Mouse (Mus musculus): ENCODE data around the gene Grm7. TPM values are rescaled to one million over a fixed set of nuclear protein-coding genes. Genes with fewer than 3 reads are reported as not detected.

Gene Grm7
- polyA plus RNA-seq, 1 experiment from 2014 or later = 0.22 TPM

DNA sequence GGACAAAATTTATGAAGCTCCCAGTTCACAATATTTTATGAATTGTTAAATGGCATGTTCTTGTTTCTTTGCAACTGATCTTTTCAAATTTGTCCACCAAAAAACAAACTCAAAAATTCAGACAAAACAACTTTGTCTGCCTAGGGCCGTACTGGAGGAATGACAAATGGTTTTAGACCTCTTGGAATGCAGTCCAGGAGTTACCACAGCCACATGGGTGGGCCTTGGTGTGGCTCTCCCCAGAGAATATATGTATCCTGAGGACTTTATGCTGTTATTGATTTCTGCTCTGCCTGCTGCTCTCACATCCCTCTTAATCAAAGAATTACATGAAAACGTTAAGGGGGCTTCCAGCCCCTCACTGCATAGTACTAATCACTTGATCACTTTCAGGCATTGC, 400.5 kb downstream of the Grm7 start:
- 46% methylated on average over 2 of the region's 2 CpGs for WGBS
- H3K4me1 ChIP-seq = no peaks in the 10 kb centered on the region

DNA sequence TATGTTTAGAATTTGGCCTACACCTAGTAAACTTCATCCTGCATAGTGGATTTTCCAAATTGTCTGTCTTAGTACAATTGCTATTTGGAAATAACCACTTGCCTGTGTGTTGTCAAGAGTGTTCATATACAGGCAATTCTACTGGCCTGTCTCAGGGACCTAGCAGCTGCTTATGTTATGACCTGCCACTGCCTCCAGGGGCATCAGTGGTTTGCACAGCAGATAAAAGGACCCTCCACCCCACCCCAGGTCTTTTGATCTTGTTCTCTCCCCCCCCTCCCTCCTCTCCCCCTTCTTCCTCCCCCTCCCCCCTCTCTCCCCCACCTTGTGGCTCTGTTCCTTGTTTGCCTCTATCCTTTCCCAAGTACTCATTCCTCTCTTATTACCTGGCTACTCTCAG, 403.9 kb downstream of the Grm7 start:
- no peak overlapping the region for H3K9ac ChIP-seq
- no peak overlapping the region for H3K27ac ChIP-seq
- H3K4me1 ChIP-seq = no peaks in the 10 kb centered on the region
- no peak overlapping the region for H3K4me3 ChIP-seq
- H3K4me2 ChIP-seq = no peak overlapping the region
- H3K36me3 ChIP-seq = no peaks in the 10 kb centered on the region
- ATAC-seq (ENCODE audit: borderline replicate concordance, extremely low read depth, low FRiP score, low TSS enrichment) = no peak
- H3K9me3 ChIP-seq = no peaks in the 10 kb centered on the region
- no peaks in the 10 kb centered on the region for H3K27me3 ChIP-seq

More for the DNA sequence above, 400.5 kb downstream of the Grm7 start:
- Histone ChIP-seq H3K27ac (no peak overlapping the region), H3K9me3 (no peaks in the 10 kb centered on the region), H3K4me3 (no peak overlapping the region), H3K4me2 (no peak overlapping the region), H3K36me3 (no peaks in the 10 kb centered on the region), H3K27me3 (no peaks in the 10 kb centered on the region), H3K9ac (no peak overlapping the region)
- ATAC-seq (ENCODE audit: borderline replicate concordance, extremely low read depth, low FRiP score, low TSS enrichment) = no peak

DNA sequence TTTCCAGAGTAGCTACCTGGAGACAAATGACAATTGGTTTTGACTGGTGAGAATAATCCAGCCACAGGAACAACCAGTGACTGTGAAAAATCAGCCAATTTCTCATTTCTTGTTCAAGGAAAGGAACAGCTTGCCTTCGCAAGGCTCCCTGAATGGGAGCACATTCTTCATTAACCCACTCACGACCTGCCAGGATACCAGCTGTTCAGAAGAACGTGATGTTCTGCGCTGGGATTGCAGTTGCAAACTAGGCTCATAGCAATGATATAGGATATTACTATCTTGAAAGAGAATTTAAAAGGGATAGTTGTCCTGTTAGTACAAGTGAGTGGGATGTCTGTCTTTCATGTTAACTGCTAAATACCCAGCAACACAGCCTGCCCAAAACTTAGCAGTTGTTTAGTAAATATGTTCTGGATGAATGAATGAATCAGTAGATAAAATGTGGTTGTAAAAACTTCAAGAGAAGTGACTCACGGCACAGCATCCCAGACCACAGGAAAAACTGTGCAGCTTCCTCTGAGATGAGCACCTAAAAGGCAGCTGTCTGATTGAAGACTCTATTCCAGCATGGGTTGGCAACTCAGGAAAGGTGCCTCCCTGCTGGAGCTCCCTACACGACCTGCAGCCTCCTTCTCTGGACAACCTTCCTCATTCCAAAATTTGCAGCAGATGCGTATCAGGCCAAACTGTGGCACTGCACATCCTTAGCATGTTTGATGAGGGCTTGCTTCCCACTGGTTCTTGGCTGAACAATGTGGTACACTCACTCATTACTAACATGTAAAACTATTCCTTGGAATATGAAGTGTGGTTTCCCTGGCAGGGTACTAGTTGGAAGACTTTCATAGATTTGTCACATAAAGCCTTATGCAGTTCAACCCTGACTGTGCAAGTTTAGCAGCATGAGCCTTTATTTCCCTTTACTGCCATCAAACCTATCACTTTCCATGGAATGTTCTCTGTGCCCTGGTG, 408.9 kb downstream of the Grm7 start:
- Histone ChIP-seq H3K27ac (no peak overlapping the region), H3K36me3 (no peaks in the 10 kb centered on the region), H3K9ac (no peak overlapping the region), H3K9me3 (no peaks in the 10 kb centered on the region), H3K4me2 (no peak overlapping the region), H3K27me3 (no peaks in the 10 kb centered on the region), H3K4me1 (no peaks in the 10 kb centered on the region), H3K4me3 (no peak overlapping the region)
- WGBS = 59% methylated on average over 7 of the region's 7 CpGs
- ATAC-seq (ENCODE audit: borderline replicate concordance, extremely low read depth, low FRiP score, low TSS enrichment) = no peak

DNA sequence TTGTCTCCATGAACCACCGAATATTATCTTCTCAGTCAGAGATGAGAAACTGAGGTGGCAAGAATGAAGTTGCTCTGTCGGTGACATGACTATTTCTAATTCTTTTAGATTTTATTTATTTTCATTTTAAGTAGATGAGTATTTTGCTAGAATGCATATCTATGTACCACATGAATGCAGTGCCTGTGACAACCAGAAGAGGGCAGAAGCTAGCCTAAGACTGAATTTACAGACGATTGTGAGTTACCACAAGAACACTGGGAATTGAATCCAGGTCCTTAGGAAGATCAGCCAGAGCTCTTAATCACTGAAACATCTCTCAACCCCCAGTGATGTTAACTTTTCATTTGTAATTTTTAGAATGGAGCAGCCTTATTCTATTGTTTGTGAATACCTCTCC, 412.4 kb downstream of the Grm7 start:
- H3K4me1 ChIP-seq = no peaks in the 10 kb centered on the region
- no peak overlapping the region for H3K4me2 ChIP-seq
- no peak for ATAC-seq (ENCODE audit: borderline replicate concordance, extremely low read depth, low FRiP score, low TSS enrichment)
- no peak overlapping the region for H3K4me3 ChIP-seq
- H3K9ac ChIP-seq = no peak overlapping the region
- no peaks in the 10 kb centered on the region for H3K27me3 ChIP-seq
- H3K27ac ChIP-seq = no peak overlapping the region
- H3K36me3 ChIP-seq = no peaks in the 10 kb centered on the region
- H3K9me3 ChIP-seq = no peaks in the 10 kb centered on the region
- WGBS = 71% methylated on average over 3 of the region's 3 CpGs

DNA sequence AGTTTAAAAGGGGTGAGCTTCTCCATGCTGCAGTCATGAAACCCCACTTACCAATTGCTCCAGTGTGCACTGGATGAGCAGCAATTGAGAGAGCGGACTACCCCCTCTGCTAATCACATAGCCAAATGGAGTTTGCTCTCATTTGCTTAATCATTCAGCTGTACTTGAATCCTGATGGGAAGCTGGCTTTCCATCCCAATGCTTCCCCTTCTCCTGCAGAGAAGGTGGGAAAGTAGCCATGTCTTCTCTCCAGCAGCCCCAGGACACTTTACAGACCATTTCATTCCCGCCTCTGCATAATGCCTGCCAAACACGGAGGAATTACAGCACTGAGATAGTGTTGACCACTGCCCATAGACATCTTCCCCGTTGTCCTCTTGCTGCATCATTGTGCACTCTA, 414.6 kb downstream of the Grm7 start:
- Histone ChIP-seq H3K4me2 (no peak overlapping the region), H3K9ac (no peak overlapping the region), H3K4me3 (no peak overlapping the region), H3K4me1 (no peaks in the 10 kb centered on the region), H3K27ac (no peak overlapping the region), H3K27me3 (no peaks in the 10 kb centered on the region), H3K36me3 (no peaks in the 10 kb centered on the region), H3K9me3 (no peaks in the 10 kb centered on the region)
- no peak for ATAC-seq (ENCODE audit: borderline replicate concordance, extremely low read depth, low FRiP score, low TSS enrichment)
- 74% methylated on average over 4 of the region's 4 CpGs for WGBS

DNA sequence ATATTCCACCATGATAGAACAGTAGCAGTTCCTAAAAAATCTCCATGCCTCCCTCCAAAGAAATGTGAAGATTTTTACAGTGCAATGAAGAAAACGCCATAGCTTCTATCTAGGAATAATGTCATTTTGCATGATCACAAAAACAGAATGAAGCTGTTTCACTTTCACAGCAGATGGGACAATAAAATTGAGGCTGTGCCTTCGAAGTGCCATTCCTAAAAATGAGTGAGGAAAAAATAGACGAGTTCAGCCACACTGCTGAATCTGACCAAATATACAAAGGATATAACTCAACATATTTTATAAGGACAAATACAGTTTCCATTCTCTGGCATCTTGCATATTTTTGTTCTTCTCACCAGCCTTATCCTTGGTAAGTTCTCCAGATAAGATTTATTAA, 439.2 kb downstream of the Grm7 start:
- no peaks in the 10 kb centered on the region for H3K27me3 ChIP-seq
- no peak for ATAC-seq (ENCODE audit: borderline replicate concordance, extremely low read depth, low FRiP score, low TSS enrichment)
- H3K27ac ChIP-seq = no peak overlapping the region
- H3K9me3 ChIP-seq = no peaks in the 10 kb centered on the region
- WGBS = 79% methylated on average over 3 of the region's 3 CpGs
- no peak overlapping the region for H3K4me3 ChIP-seq
- H3K4me2 ChIP-seq = no peak overlapping the region
- H3K4me1 ChIP-seq = no peaks in the 10 kb centered on the region
- no peaks in the 10 kb centered on the region for H3K36me3 ChIP-seq
- H3K9ac ChIP-seq = no peak overlapping the region

DNA sequence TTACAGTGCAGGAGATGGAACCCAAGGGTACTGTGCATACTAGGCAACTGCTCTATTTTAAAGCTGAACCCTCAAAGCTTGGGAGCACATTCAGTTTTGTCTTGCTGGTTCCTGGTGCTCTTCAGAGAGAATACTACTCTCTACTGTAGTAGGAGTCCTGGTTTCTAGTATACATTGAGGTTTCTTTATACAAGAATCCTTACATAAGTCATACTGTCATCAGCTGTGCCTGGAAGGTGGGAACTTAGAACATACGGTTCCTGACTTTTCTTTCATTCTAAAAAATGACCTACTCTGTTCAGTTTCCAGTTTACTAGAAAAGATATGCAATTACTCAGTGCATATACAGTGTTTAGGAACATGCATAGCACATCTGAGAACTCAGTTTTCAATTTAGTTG, 449.4 kb downstream of the Grm7 start:
- Histone ChIP-seq H3K9ac (no peak overlapping the region), H3K4me1 (no peaks in the 10 kb centered on the region), H3K4me2 (no peak overlapping the region), H3K27ac (no peak overlapping the region), H3K4me3 (no peak overlapping the region), H3K36me3 (no peaks in the 10 kb centered on the region), H3K9me3 (no peaks in the 10 kb centered on the region; the same call in 1 of the 2 replicates), H3K27me3 (no peaks in the 10 kb centered on the region)
- no peak for ATAC-seq (ENCODE audit: borderline replicate concordance, extremely low read depth, low FRiP score, low TSS enrichment)
- WGBS = 62% methylated on average over 1 of the region's 1 CpGs

DNA sequence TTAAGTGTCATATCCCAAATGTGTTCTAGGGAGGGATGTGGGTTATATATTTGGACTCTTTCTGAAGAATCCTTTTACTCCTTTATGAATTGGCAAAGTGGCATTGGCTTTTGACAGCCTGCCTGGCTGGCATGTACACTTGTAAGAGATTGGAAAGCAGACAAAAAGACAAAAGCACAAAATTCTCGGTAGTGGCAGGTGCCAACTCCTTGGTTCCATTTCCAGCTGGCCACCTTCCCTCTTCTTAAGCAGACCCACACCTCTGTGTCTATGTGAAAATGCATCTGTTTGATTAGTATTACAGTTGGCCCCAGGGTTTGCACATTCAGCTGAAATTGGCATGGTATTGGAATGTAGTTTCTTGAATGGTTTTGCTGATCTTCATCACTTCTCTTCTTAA, 460.1 kb downstream of the Grm7 start:
- 73% methylated on average over 1 of the region's 1 CpGs for WGBS
- no peak overlapping the region for H3K4me2 ChIP-seq
- no peak overlapping the region for H3K4me3 ChIP-seq

DNA sequence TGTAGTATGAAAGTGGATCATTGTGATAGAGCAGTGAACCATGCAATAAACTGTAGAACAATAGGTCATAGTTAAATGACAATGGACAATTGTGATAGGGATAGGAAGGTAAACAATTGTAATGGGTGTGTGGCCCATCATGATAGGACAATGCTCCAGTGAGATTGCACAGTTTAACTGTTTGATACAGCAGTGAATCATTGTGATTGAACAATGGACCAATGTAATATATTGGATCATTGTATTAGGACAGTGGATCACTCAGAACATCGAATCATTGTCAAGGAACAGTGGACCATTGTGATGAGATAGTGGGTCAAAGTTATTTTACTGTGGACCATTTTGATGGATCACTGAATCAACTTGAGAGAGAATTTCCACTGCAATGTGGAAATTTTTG, 515.7 kb downstream of the Grm7 start:
- no peaks in the 10 kb centered on the region for H3K4me1 ChIP-seq
- H3K9me3 ChIP-seq = no peaks in the 10 kb centered on the region
- H3K4me3 ChIP-seq = no peak overlapping the region
- no peaks in the 10 kb centered on the region for H3K27me3 ChIP-seq
- no peak overlapping the region for H3K4me2 ChIP-seq
- H3K27ac ChIP-seq = no peak overlapping the region
- no peak overlapping the region for H3K9ac ChIP-seq
- no peaks in the 10 kb centered on the region for H3K36me3 ChIP-seq
- WGBS = 58% methylated on average over 1 of the region's 1 CpGs
- ATAC-seq (ENCODE audit: borderline replicate concordance, extremely low read depth, low FRiP score, low TSS enrichment) = no peak

More for the DNA sequence above, 460.1 kb downstream of the Grm7 start:
- no peaks in the 10 kb centered on the region for H3K9me3 ChIP-seq
- H3K36me3 ChIP-seq = no peaks in the 10 kb centered on the region
- H3K27me3 ChIP-seq = no peaks in the 10 kb centered on the region
- H3K27ac ChIP-seq = no peak overlapping the region
- ATAC-seq (ENCODE audit: borderline replicate concordance, extremely low read depth, low FRiP score, low TSS enrichment) = no peak
- H3K9ac ChIP-seq = no peak overlapping the region
- H3K4me1 ChIP-seq = no peaks in the 10 kb centered on the region

DNA sequence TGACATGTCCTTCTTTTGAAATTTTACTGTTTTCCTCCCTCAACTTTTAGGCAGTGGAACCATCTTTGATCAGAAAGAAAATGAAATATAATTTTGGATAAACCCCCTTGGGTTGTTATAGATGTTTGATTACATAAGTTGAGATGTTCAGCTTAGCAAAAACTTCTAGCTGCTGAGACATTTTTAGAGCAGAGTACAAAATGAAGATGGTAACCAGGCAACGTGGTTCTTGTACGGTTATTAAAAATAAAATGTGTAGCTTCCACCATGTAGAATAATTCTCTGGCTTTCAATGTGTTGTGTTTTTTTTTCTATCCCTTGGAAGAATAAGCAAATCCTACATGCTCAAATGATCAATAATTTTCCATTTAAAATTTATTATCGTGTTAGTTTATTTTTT, 550.0 kb downstream of the Grm7 start:
- ATAC-seq (ENCODE audit: borderline replicate concordance, extremely low read depth, low FRiP score, low TSS enrichment) = no peak
- Histone ChIP-seq H3K9me3 (no peaks in the 10 kb centered on the region), H3K36me3 (no peaks in the 10 kb centered on the region), H3K9ac (no peak overlapping the region), H3K4me3 (no peak overlapping the region), H3K27me3 (no peaks in the 10 kb centered on the region), H3K4me2 (no peak overlapping the region), H3K27ac (no peak overlapping the region), H3K4me1 (no peaks in the 10 kb centered on the region)
- 88% methylated on average over 3 of the region's 3 CpGs for WGBS

DNA sequence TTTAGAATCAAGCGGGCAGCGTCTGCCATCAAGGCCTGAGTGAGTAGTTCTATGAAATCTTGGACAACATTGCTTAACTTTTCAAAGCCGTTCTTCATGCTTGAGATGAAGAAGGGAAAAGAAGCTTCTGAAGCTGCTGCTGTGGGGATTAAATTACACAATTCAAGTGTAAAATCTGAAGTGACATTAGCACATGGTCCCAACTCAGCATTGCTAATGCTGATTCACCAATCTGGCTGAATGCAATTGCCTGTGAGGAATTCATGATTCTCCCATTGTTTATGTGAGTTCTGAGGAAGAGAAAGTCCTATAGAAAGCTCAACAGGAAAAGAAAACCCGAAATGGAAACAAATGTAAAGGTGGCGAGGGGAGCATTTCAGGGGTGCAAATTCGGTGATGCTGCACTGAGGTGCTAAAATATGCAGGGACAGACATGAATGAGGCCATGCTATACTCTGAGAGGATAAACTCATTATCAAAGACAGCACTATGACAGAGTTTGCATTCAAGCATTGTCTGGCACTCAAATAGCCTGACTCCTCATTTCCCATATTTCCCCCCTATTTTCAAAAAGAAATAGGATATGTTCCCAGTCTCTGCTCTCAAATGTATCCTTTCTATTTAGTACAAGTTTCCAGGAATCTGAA, 575.8 kb downstream of the Grm7 start:
- no peaks in the 10 kb centered on the region for H3K27me3 ChIP-seq
- H3K4me2 ChIP-seq = no peak overlapping the region
- no peak overlapping the region for H3K4me3 ChIP-seq
- ATAC-seq (ENCODE audit: borderline replicate concordance, extremely low read depth, low FRiP score, low TSS enrichment) = no peak
- WGBS = 68% methylated on average over 6 of the region's 6 CpGs
- H3K9me3 ChIP-seq = no peaks in the 10 kb centered on the region
- no peak overlapping the region for H3K27ac ChIP-seq
- no peak overlapping the region for H3K9ac ChIP-seq
- H3K4me1 ChIP-seq = no peaks in the 10 kb centered on the region
- H3K36me3 ChIP-seq = no peaks in the 10 kb centered on the region

DNA sequence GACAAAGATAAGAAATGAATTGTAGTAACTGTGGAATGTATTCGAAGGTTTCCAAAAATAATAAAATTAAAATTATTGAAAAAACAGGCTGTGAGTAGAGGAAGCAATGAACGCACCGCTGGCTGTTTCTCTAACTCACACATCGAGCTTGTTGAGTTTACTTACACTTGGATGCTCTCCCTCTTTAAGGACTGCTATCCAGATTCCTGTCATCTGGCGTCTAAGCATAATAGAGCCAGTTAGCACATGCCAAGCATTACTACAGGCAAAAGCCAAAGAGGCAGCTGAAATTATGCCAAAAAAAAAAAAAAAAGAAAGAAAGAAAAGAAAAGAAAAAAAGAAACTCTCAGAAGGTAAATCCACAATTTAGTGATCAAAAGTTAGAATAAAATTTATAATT, 609.8 kb downstream of the Grm7 start:
- no peak overlapping the region for H3K27ac ChIP-seq
- no peak for ATAC-seq (ENCODE audit: borderline replicate concordance, extremely low read depth, low FRiP score, low TSS enrichment)

More for the DNA sequence above, 609.8 kb downstream of the Grm7 start:
- Histone ChIP-seq H3K4me2 (no peak overlapping the region), H3K9me3 (no peaks in the 10 kb centered on the region), H3K36me3 (no peaks in the 10 kb centered on the region), H3K9ac (no peak overlapping the region), H3K4me1 (no peaks in the 10 kb centered on the region), H3K27me3 (no peaks in the 10 kb centered on the region), H3K4me3 (no peak overlapping the region)
- 56% methylated on average over 5 of the region's 5 CpGs for WGBS
